Mouse (Mus musculus) adrenal gland, postnatal 14 days (tissue): ENCODE measurements at regions not wholly inside any gene's neighbourhood (a gene's known extent, or its start where the extent isn't known, plus 50 kb on each side); places are given as distances from the start of the nearest gene placed in this dataset.
A peak's percentile ranks its signal among the peaks of the same experiment; 100 is the strongest.

Experiments
- DNase-seq: peaks from one replicate; pipeline ENCODE4 v3.0.0; 2021; ENCODE audit warnings: mixed read lengths

DNA sequence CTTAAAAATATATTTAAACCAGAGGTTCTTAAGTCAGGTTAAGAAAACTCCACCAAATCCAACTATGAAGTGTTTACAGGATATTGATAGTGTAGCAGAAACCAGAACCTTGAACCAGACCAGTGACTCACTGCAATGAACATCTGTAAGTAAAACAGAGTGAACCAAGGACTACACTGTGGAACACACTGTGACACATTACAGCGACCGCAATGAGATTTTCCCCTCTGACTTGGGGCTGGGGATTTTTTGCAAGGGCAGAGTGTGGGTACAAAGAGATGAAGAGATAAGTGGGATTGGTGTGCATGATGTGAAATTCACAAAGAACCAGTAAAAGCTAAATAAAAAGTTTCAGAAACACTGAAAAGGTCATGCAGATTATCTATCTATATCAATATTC, 73.0 kb upstream of the Nrn1 start:
- peak; percentile 10 for DNase-seq

- no peak for DNase-seq
Measured at GRCm38 (mm10) chr13:36789360-36789759, 54.4 kb upstream of the Nrn1 start.
